Mouse (Mus musculus): ENCODE measurements around the gene Obscn. TPM values are rescaled to one million over a fixed set of nuclear protein-coding genes. Genes with fewer than 3 reads are reported as not detected.

The Obscn gene
- total RNA-seq, 2 experiments from 2014 or later: 436 to 453 TPM

GRCm38 (mm10) chr11:59141772-59142370 lies 5.7 kb upstream of the Obscn start:
- no peak for DNase-seq

- DNase-seq: peak; percentile 73
Measured at GRCm38 (mm10) chr11:59138537-59139486, 2.6 kb upstream of the Obscn start.

GRCm38 (mm10) chr11:59136994-59137706 lies 948 bp upstream of the Obscn start:
- peak; percentile 51 for DNase-seq

- no peak for DNase-seq
Measured at GRCm38 (mm10) chr11:59135051-59135820, 966 bp downstream of the Obscn start.

- DNase-seq: peak; percentile 47
Measured at GRCm38 (mm10) chr11:59134373-59134997, 1.7 kb downstream of the Obscn start.

GRCm38 (mm10) chr11:59132065-59132464 lies 4.1 kb downstream of the Obscn start:
- DNase-seq: no peak

- no peak for DNase-seq
Measured at GRCm38 (mm10) chr11:59131348-59131919, 4.8 kb downstream of the Obscn start.

GRCm38 (mm10) chr11:59130782-59131181 lies 5.4 kb downstream of the Obscn start:
- DNase-seq: peak; percentile 69

- no peak for DNase-seq
Measured at GRCm38 (mm10) chr11:59105945-59106344, 30.3 kb downstream of the Obscn start.

- peak; percentile 30 for DNase-seq
Measured at GRCm38 (mm10) chr11:59102324-59102723, 33.9 kb downstream of the Obscn start.

- peak; percentile 64 for DNase-seq
Measured at GRCm38 (mm10) chr11:59098339-59098738, 37.9 kb downstream of the Obscn start.

- DNase-seq: no peak
Measured at GRCm38 (mm10) chr11:59097770-59098169, 38.4 kb downstream of the Obscn start.

- peak; percentile 37 for DNase-seq
Measured at GRCm38 (mm10) chr11:59094213-59094612, 42.0 kb downstream of the Obscn start.

- DNase-seq: no peak
Measured at GRCm38 (mm10) chr11:59087581-59087980, 48.6 kb downstream of the Obscn start.

GRCm38 (mm10) chr11:59085200-59085599 lies 51.0 kb downstream of the Obscn start:
- no peak for DNase-seq

GRCm38 (mm10) chr11:59083125-59083524 lies 53.1 kb downstream of the Obscn start:
- no peak for DNase-seq

- peak; percentile 39 for DNase-seq
Measured at GRCm38 (mm10) chr11:59078311-59078710, 57.9 kb downstream of the Obscn start.

GRCm38 (mm10) chr11:59070321-59070720 lies 65.9 kb downstream of the Obscn start:
- no peak for DNase-seq

GRCm38 (mm10) chr11:59068922-59069321 lies 67.3 kb downstream of the Obscn start:
- no peak for DNase-seq

- DNase-seq: no peak
Measured at GRCm38 (mm10) chr11:59068433-59068832, 67.8 kb downstream of the Obscn start.

GRCm38 (mm10) chr11:59067921-59068320 lies 68.3 kb downstream of the Obscn start:
- DNase-seq: no peak
